Mouse (Mus musculus) E14TG2a.4 (cell line): ENCODE results near the gene Phactr2.

Experiments
- H3K27me3 ChIP-seq: 2 replicates; pipeline ENCODE4 v1.6.1; 2014; ENCODE audit warnings: low read length, control low read depth; ENCODE audit not compliant: insufficient read depth
- H3K36me3 ChIP-seq: 2 replicates; pipeline ENCODE4 v1.6.1; 2014; ENCODE audit warnings: low read length, control low read depth; ENCODE audit not compliant: insufficient read depth
- H3K4me1 ChIP-seq: replicated peaks from 2 replicates; pipeline ENCODE4 v1.6.1; 2014; ENCODE audit warnings: low read depth, low read length, control low read depth
- H3K4me3 ChIP-seq: replicated peaks from 2 replicates; pipeline ENCODE4 v1.5.1; 2014; ENCODE audit warnings: mild to moderate bottlenecking, low read length
- H3K9me3 ChIP-seq: 2 replicates; pipeline ENCODE4 v1.6.1; 2014; ENCODE audit warnings: low read length, control low read depth
- CTCF ChIP-seq: conservative IDR thresholded peaks from 2 replicates; pipeline ENCODE4 v1.5.1; 2014; ENCODE audit warnings: low read length
- NANOG ChIP-seq: IDR thresholded peaks from 2 replicates; pipeline ENCODE4 v1.6.1; 2014; ENCODE audit warnings: borderline replicate concordance, low read length, mixed read lengths
- POU5F1 ChIP-seq: IDR thresholded peaks from 2 replicates; pipeline ENCODE4 v1.6.1; 2014; ENCODE audit warnings: low read length, borderline replicate concordance

Phactr2 gene

DNA sequence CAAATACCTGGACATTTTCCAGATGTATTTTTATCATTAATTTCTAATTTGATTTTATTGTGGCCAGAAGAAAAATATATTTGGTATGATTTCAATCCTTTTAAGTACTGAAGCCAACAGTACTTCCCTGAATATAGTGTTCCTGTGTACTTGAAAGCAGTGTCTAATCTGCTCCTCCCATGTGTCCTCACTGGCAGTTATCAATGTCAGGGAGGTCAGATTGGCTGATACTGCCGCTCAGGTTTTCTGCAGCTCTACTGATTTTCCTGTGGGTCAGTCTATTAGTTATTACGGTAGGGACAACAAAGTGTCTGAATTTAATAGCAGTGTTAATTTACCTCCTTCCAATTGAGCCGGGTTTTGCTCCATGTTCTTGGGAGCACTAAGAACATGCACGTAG, 312.2 kb downstream of the Phactr2 start:
- TF ChIP-seq POU5F1 (no peak), CTCF (no peak), NANOG (no peak)
- Histone ChIP-seq H3K4me3 (no peak overlapping the region), H3K36me3 (no peaks in the 10 kb centered on the region), H3K27me3 (no peaks in the 10 kb centered on the region), H3K9me3 (no peaks in the 10 kb centered on the region), H3K4me1 (no peaks in the 10 kb centered on the region)

- H3K36me3 ChIP-seq = no peaks in the 10 kb centered on the region
- no peaks in the 10 kb centered on the region for H3K9me3 ChIP-seq
- H3K4me1 ChIP-seq = no peaks in the 10 kb centered on the region
- no peaks in the 10 kb centered on the region for H3K27me3 ChIP-seq
- H3K4me3 ChIP-seq = no peak overlapping the region
- no peak for TF ChIP-seq CTCF
- TF ChIP-seq POU5F1 = no peak
- no peak for TF ChIP-seq NANOG
These were observed 313.3 kb downstream of the Phactr2 start for GRCm38 (mm10) chr10:13160913-13161312.
